Mouse (Mus musculus) skeletal muscle tissue, adult 2 months (tissue): ENCODE data around the gene Ccdc51.
"Not testable (repeated sequence)": the region's sequence is repeated elsewhere in the genome, so short reads cannot be mapped to it uniquely, and the experiment has no call there.

Source experiments
- DNase-seq: peaks from one replicate; pipeline ENCODE4 v3.0.0-alpha.2; 2012; ENCODE audit warnings: low read depth, low spot score

Ccdc51 gene

GRCm38 (mm10) chr9:109123266-109123665 lies 41.0 kb downstream of the Ccdc51 start:
- no peak for DNase-seq

DNA sequence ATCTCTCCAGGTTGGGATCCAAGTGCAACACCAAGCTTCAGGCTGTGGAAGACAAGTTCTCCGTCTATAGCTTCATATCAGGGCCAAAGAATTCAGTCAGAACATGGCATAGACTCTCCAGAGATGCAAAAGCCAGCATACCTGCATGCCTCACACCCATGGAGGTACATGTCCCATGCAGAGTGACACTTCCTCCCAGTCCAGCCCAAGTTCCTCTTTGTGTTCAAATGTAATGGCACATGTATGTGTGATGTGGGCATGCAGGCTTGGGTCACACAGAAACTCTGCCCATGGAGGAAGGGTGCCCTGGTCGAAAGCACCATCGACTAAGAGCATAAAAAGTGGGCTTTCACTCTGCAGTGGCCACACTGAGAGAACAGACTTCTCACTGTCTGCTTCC lies 41.9 kb downstream of the Ccdc51 start:
- DNase-seq = no peak

GRCm38 (mm10) chr9:109125043-109125442 lies 42.8 kb downstream of the Ccdc51 start:
- DNase-seq = no peak

DNA sequence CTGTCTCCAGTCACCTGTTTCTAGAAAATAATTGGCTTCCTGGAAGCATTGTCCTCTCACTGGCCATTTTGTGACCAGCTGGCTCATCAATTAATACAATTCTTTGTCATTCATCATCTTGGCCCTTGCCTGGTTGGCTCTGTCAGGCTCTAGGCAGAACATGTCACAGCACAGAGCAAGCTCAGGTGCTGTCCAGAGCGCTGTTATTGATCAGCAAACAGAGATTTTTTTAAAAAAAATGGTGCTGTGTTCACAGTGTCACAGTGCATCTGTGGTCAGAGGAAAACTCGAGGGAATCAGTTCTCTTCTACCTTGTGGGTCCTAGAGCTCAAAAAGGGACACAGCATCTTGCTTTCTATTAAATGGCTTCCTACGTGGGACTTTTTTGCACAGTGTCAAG lies 43.2 kb downstream of the Ccdc51 start:
- no peak for DNase-seq

- DNase-seq = no peak
Observed at GRCm38 (mm10) chr9:109127076-109127475, 44.8 kb downstream of the Ccdc51 start.

GRCm38 (mm10) chr9:109128211-109128610 lies 45.9 kb downstream of the Ccdc51 start:
- DNase-seq = no peak

DNA sequence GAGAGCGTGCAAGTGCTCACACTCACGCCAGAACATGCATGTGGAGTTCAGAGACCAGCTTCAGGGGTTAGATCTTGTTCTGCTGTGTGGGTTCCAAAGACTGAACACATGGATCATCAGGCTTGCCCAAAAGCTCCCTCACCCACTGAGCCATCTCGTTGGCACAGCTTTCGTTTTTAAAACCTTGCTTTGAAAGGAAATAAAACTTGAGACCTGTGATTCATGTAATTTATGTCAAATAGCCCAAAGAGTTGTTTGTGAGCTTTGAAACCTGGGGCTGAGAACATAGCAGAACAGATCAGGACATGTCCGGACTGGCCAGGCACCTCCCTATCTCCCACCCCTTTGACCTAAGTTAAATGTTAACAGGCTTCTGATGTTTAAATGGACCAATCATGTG lies 47.8 kb downstream of the Ccdc51 start:
- no peak for DNase-seq

DNA sequence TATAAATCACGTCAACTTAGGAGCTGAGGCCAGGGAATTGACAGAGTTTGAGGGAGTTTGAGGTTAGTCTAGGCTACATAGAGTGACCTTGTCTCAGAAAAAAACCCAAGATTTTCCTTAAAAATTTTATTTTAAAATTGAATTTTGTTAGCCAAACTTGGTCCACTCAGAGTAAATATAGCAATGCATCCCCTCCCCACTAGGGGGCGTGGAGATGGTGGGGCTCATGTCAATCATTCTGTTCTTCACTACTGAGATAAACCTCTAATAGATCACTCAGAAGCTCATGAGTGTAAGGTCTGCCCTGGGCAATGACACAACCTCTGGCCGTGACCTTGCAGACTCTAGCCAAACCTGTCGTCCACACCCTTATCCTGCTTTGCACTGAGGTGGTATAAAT lies 58.1 kb downstream of the Ccdc51 start:
- DNase-seq = not testable (repeated sequence)
